Mouse (Mus musculus) fat pad, adult 2 months (tissue): ENCODE results near the gene Vps53.

Source experiments
- DNase-seq: peaks from one replicate; pipeline ENCODE4 v3.0.0-alpha.2; 2011; ENCODE audit warnings: low read depth, low spot score; ENCODE audit errors: extremely low read depth

Gene Vps53

DNA sequence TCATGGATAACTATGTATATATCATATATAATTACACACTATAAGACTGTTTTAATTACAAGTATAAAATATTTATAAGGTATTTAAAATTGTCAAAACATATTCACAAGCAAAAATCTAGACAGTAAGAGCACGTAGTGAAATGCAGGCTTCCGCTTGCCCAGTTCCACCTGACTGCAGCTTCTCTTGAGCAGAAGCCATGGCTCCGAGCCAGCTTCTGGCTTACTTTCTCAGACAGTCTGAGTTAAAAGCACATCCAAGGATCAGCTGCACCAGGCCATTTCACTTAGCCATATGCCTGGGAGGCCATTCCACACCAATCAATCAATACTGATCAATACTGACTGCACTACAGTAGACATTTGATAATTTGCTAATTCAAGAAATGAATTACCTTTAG is 10.5 kb downstream of the Vps53 start:
- no peak for DNase-seq

DNA sequence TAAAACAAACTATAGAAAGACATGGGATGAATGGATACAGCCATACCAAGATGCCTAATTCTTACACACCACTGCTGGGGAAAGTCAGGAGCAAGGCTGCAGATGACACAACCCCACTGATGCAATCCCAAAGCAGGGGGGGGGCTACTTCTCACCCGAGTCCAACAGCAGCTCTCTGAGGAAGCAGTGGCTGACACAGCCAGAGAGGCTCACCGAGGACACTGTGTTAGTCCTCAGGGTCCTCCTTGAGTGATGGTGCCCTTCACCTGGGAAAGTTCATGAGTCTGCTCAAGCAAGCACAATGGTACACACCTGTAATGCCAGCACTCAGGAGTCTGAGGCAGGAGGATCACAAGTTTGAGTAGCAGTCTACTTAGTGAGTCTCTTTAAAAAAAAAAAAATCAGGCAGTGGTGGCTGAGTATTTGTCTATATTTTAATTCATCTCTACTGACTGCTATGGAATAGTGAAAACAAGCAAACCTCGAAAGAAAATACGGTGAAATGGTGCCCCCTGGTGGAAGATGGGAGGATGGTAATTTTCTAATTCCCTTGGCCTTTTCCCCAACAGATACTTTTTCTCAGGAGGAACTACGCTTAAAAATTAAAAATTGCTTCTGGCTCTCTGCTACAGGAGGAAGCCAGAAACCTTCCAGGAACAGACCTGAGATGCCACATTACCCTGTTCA is 12.2 kb downstream of the Vps53 start:
- no peak for DNase-seq

GRCm38 (mm10) chr11:76166657-76167056 is 12.8 kb downstream of the Vps53 start:
- no peak for DNase-seq

GRCm38 (mm10) chr11:76160251-76160650 is 19.2 kb downstream of the Vps53 start:
- no peak for DNase-seq

GRCm38 (mm10) chr11:76158375-76158774 is 21.1 kb downstream of the Vps53 start:
- DNase-seq: no peak

GRCm38 (mm10) chr11:76154861-76155260 is 24.6 kb downstream of the Vps53 start:
- DNase-seq: no peak

GRCm38 (mm10) chr11:76154200-76154599 is 25.2 kb downstream of the Vps53 start:
- no peak for DNase-seq

- no peak for DNase-seq
These were observed 26.1 kb downstream of the Vps53 start for GRCm38 (mm10) chr11:76153236-76153951.

DNA sequence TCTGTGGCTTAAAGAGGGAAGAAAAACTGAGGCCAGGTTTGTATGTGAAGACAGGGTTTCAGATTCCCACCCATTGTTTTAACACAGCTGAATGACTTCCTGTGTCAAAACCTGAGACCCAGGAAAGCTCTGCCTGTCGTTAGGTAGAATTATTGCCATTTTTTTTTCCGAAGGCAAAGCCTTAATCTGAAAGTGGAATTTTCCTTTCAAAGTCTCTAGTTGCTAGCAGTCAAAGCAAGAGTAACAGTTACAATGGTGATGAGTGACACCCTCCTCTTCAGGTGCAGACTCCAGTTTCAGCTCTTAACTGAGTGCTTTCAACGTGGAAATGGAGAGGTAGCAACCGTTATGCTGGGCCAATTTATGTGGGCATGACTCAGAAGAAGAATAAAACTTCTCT is 28.5 kb downstream of the Vps53 start:
- no peak for DNase-seq

- no peak for DNase-seq
These were observed 31.1 kb downstream of the Vps53 start for GRCm38 (mm10) chr11:76148055-76149008.

DNA sequence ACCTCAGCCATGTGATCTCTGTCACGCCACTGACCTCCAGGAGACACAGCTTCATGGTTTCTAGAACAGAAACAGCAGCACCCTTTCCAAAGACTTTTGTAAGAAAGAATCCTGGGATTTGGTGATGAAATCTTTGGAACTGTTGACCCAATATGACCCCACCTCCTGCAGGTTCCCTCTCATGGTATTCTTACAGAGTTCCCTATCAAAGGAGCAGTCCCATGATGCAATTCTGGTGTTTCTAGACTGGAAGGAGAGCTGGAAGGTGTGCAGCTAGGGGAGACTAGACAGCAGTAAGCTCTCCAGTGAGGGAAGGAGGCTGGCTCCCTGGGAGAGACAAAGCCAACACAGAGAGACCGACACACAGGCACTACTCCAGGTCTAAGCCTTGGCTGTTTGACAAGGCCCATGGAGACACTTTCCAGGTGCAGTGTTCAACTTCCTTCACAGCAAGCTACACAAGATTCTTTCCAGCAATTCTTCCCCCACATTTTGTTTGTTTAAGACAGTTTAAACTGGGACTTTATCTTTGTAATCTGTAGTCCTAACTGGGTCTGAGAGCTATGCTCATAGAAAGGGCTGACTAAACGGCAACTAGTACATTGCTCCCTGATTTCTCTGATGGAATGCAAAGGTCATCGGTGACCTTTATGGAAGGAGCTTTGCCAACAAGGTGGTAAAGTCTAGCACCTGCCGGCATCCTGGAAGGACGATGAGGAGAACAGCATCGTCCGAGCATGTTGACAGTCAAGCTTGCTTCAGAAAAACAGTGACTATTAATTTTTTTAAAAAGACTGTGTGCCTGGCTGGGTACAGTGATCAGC is 33.0 kb downstream of the Vps53 start:
- DNase-seq: no peak

DNA sequence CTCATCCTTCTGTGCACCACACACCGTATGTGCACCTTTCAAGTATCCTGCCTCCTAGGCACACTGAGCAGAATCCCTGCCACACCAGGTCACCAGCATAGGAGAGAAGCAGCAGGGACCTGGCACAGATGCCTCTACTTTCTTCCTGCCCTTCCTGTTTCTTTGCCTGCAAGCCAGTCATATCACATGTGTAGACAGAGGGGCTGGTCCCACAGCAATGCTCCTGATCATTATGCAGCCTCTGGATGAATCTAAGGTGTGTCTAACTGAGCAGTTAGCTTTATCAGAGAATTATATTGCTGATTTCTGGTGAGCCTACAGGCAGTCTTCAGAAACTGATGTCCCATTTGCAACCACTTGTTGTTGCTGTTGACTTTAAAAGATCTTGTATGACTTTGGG is 34.3 kb downstream of the Vps53 start:
- no peak for DNase-seq

- DNase-seq: no peak
These were observed 35.1 kb downstream of the Vps53 start for GRCm38 (mm10) chr11:76144386-76144785.

- DNase-seq: no peak
These were observed 41.5 kb downstream of the Vps53 start for GRCm38 (mm10) chr11:76137996-76138395.

- DNase-seq: no peak
These were observed 43.6 kb downstream of the Vps53 start for GRCm38 (mm10) chr11:76135641-76136437.

- no peak for DNase-seq
These were observed 48.6 kb downstream of the Vps53 start for GRCm38 (mm10) chr11:76130859-76131258.

GRCm38 (mm10) chr11:76125386-76125785 is 54.1 kb downstream of the Vps53 start:
- no peak for DNase-seq

GRCm38 (mm10) chr11:76123517-76123916 is 55.9 kb downstream of the Vps53 start:
- DNase-seq: peak; percentile 84

DNA sequence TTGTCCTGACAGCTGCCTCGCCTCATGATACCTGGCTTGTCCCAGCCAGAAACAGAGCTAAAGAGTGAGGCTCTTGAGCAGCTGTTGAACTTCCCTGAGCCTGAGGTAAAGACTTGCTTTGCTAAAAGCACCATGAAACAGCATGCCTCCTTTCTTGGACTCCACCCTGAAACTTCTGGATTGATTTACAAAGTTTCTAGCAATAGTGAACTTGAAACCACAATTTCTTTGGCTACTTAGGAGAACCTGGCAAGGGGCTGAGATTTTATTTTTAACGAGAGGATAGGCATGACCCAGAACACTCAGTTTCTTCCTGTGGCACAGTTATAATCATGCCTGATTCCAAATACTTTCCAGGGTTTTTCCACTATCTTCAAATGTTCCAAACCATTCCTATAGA is 56.9 kb downstream of the Vps53 start:
- DNase-seq: no peak

DNA sequence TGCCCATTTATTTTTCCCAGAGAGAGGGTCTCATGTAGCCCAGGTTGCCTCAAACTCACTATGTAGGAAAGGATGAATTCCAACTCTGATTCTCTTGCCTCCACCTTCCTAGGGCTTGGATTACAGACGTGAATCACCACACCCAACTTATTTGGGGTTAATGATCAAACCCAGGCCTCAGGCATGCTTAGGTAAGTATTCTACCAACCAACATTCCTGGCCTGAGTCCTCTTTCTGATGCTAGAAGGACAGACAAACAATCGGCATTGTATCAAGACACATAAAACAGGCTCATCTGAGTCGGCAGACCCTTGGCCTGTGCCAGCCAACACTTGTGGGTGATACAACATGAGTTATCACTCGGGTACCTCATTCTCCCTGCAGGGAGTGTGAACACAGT is 58.4 kb downstream of the Vps53 start:
- DNase-seq: no peak
